Mouse (Mus musculus): ENCODE measurements around the gene Gm28998. TPM values are rescaled to one million over a fixed set of nuclear protein-coding genes. Genes with fewer than 3 reads are reported as not detected.
"Not testable (repeated sequence)": the region's sequence is repeated elsewhere in the genome, so short reads cannot be mapped to it uniquely, and the experiment has no call there.

Gm28998 gene
- not detected for total RNA-seq (2021)

DNA sequence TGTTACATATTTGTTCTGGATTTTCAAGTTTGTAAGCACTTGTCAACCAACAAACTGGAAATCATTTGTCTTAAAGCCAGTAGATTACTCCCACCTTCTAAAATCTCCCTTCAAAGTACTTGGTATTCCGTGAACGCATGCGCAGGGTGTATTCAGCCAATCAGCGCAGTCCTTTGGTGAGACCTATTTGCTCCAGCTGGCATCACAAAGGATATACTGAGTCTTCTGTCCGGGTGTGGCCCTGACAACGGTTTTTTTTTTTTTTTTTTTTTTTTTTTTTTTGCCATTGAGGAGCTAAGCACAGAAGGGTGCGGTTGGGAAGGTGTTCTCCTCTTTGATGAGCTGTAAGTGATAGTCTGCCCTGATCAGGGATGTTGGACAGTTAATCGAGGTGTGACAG is at the start of gene Gm28998:
Gene Gm28998, plus strand, starts transcription at position 301 of the 400 bp plus-strand sequence.
- not testable (repeated sequence) for DNase-seq (ENCODE audit: extremely low spot score in 1 of 2, low spot score in 1 of 2)

Other genes starting within 250 kb of the Gm28998 start
- not detected for gene Gm21244, start 84.5 kb upstream of the Gm28998 start, total RNA-seq (2021)
- gene Gm21788, start 151.2 kb downstream of the Gm28998 start, total RNA-seq (2021), result not detected